Mouse (Mus musculus) MEL (cell line): Measurements from ENCODE around the gene Rpl13a. TPM values are rescaled to one million over a fixed set of nuclear protein-coding genes. Genes with fewer than 3 reads are reported as not detected.

ENCODE experiments used
- DNase-seq: peaks from one replicate; pipeline ENCODE4 v3.0.0; 2011; ENCODE audit warnings: low read depth, low spot score
- H3K27ac ChIP-seq: 2 replicates; pipeline ENCODE4 v1.5.1; 2012; ENCODE audit warnings: low read depth, mild to moderate bottlenecking, control low read depth, low read length, moderate library complexity; ENCODE audit not compliant: control insufficient read depth
- H3K27me3 ChIP-seq, 2 experiments: fragments of 150-350 bp in 1 of 2; sonication (generic) in 1 of 2; 2 replicates each; pipeline ENCODE4 v1.6.1; 2012; ENCODE audit warnings: low read length in 2 of 2, mild to moderate bottlenecking in 2 of 2, improper control_type of control experiment in 1 of 2, moderate library complexity in 1 of 2; ENCODE audit not compliant: insufficient read depth in 2 of 2, control insufficient read depth in 1 of 2
- H3K36me3 ChIP-seq, 2 experiments: 2 replicates each; pipeline ENCODE4 v1.6.1; 2012 to 2014; ENCODE audit warnings: low read length in 2 of 2, improper control_type of control experiment in 1 of 2, inconsistent platforms in 1 of 2, mild to moderate bottlenecking in 1 of 2; ENCODE audit not compliant: insufficient read depth in 2 of 2, control insufficient read depth in 1 of 2
- H3K4me1 ChIP-seq, 2 experiments: fragments of 150-350 bp in 1 of 2; sonication (generic) in 1 of 2; 2 replicates each; pipeline ENCODE4 v1.6.1; 2012; ENCODE audit warnings: low read length in 2 of 2, improper control_type of control experiment in 1 of 2, mild to moderate bottlenecking in 1 of 2; ENCODE audit not compliant: insufficient read depth in 2 of 2, control insufficient read depth in 1 of 2
- H3K4me3 ChIP-seq, 2 experiments: fragments of 150-350 bp in 1 of 2; sonication (generic) in 1 of 2; 2 replicates each; pipeline ENCODE4 v1.5.1; 2012; ENCODE audit warnings: low read depth in 2 of 2, low read length in 2 of 2, mild to moderate bottlenecking in 2 of 2, moderate library complexity in 2 of 2, control low read depth in 1 of 2, improper control_type of control experiment in 1 of 2; ENCODE audit not compliant: control insufficient read depth in 1 of 2, insufficient read depth in 1 of 2
- H3K79me2 ChIP-seq: 2 replicates; pipeline ENCODE4 v1.6.1; 2012; ENCODE audit warnings: mild to moderate bottlenecking, low read length, moderate library complexity; ENCODE audit not compliant: control insufficient read depth, poor library complexity, insufficient read depth
- H3K9ac ChIP-seq: 2 replicates; pipeline ENCODE4 v1.6.1; 2012; ENCODE audit warnings: low read depth, mild to moderate bottlenecking, control low read depth, low read length, moderate library complexity; ENCODE audit not compliant: control insufficient read depth, poor library complexity, severe bottlenecking
- H3K9me3 ChIP-seq: fragments of 150-350 bp; sonication (generic); replicated peaks from 2 replicates; pipeline ENCODE4 v1.6.1; 2012; ENCODE audit warnings: mild to moderate bottlenecking, low read length, improper control_type of control experiment, moderate library complexity; ENCODE audit not compliant: insufficient read depth
- E2F4 ChIP-seq: IDR thresholded peaks from 2 replicates; pipeline ENCODE4 v1.6.1; 2011; ENCODE audit warnings: low read depth, low read length, improper control_type of control experiment, borderline replicate concordance
- ELF1 ChIP-seq: IDR thresholded peaks from 2 replicates; pipeline ENCODE4 v1.6.1; 2014; ENCODE audit warnings: low read depth, mild to moderate bottlenecking, inconsistent platforms, low read length, improper control_type of control experiment, moderate library complexity
- EP300 ChIP-seq, 2 experiments: IDR thresholded peaks; 2 replicates each; pipeline ENCODE4 v1.6.1; 2011; ENCODE audit warnings: improper control_type of control experiment in 2 of 2, low read length in 2 of 2, low read depth in 1 of 2, mild to moderate bottlenecking in 1 of 2
- GABPA ChIP-seq: IDR thresholded peaks from 2 replicates; pipeline ENCODE4 v1.6.1; 2012; ENCODE audit warnings: low read depth, mild to moderate bottlenecking, inconsistent platforms, low read length, improper control_type of control experiment, moderate library complexity
- HCFC1 ChIP-seq: IDR thresholded peaks from 2 replicates; pipeline ENCODE4 v1.6.1; 2012; ENCODE audit warnings: low read depth, mild to moderate bottlenecking, inconsistent platforms, low read length, improper control_type of control experiment, moderate library complexity
- JUND ChIP-seq: IDR thresholded peaks from 2 replicates; pipeline ENCODE4 v1.6.1; 2011; ENCODE audit warnings: low read depth, mild to moderate bottlenecking, improper control_type of control experiment, low read length
- KAT2A ChIP-seq: conservative IDR thresholded peaks from 2 replicates; pipeline ENCODE4 v1.6.1; 2012; ENCODE audit warnings: low read depth, low read length, improper control_type of control experiment, inconsistent platforms
- MAFK ChIP-seq: IDR thresholded peaks from 2 replicates; pipeline ENCODE4 v1.6.1; 2011; ENCODE audit warnings: low read depth, mild to moderate bottlenecking, low read length, improper control_type of control experiment, borderline replicate concordance
- MAZ ChIP-seq: IDR thresholded peaks from 2 replicates; pipeline ENCODE4 v1.6.1; 2012; ENCODE audit warnings: low read depth, mild to moderate bottlenecking, inconsistent platforms, low read length, improper control_type of control experiment
- MEF2A ChIP-seq: IDR thresholded peaks from 2 replicates; pipeline ENCODE4 v1.6.1; 2014; ENCODE audit warnings: low read depth, mild to moderate bottlenecking, inconsistent platforms, low read length, improper control_type of control experiment; ENCODE audit not compliant: poor library complexity, insufficient replicate concordance, severe bottlenecking; ENCODE audit errors: extremely low read depth
- POLR2A ChIP-seq, 2 experiments: IDR thresholded peaks; 2 replicates each; pipeline ENCODE4 v1.6.1; 2011 to 2012; ENCODE audit warnings: low read length in 2 of 2, mild to moderate bottlenecking in 2 of 2, control low read depth in 1 of 2, improper control_type of control experiment in 1 of 2, low read depth in 1 of 2, moderate library complexity in 1 of 2; ENCODE audit not compliant: control insufficient read depth in 1 of 2, insufficient read depth in 1 of 2, poor library complexity in 1 of 2
- POLR2AphosphoS2 ChIP-seq: IDR thresholded peaks from 2 replicates; pipeline ENCODE4 v1.6.1; 2011; ENCODE audit warnings: low read length, improper control_type of control experiment
- POLR2AphosphoS5 ChIP-seq: IDR thresholded peaks from 2 replicates; pipeline ENCODE4 v1.6.1; 2012; ENCODE audit warnings: low read depth, borderline replicate concordance, mild to moderate bottlenecking, inconsistent platforms, low read length, moderate library complexity, mixed read lengths
- RAD21 ChIP-seq: IDR thresholded peaks from 2 replicates; pipeline ENCODE4 v1.6.1; 2011; ENCODE audit warnings: mild to moderate bottlenecking, low read depth, low read length, improper control_type of control experiment
- SIN3A ChIP-seq: IDR thresholded peaks from 2 replicates; pipeline ENCODE4 v1.6.1; 2012; ENCODE audit warnings: low read length, improper control_type of control experiment, inconsistent platforms
- SMC3 ChIP-seq: IDR thresholded peaks from 2 replicates; pipeline ENCODE4 v1.6.1; 2011; ENCODE audit warnings: low read depth, low read length, improper control_type of control experiment
- TCF12 ChIP-seq: IDR thresholded peaks from 2 replicates; pipeline ENCODE4 v1.6.1; 2014; ENCODE audit warnings: low read depth, mild to moderate bottlenecking, inconsistent platforms, low read length, improper control_type of control experiment, moderate library complexity
- UBTF ChIP-seq: IDR thresholded peaks from 2 replicates; pipeline ENCODE4 v1.6.1; 2012; ENCODE audit warnings: low read depth, mild to moderate bottlenecking, inconsistent platforms, low read length, improper control_type of control experiment, moderate library complexity, borderline replicate concordance; ENCODE audit not compliant: insufficient read depth
- USF1 ChIP-seq: IDR thresholded peaks from 2 replicates; pipeline ENCODE4 v1.6.1; 2014; ENCODE audit warnings: low read depth, mild to moderate bottlenecking, inconsistent platforms, low read length, improper control_type of control experiment, moderate library complexity
- USF2 ChIP-seq, 2 experiments: IDR thresholded peaks; 2 replicates each; pipeline ENCODE4 v1.6.1; 2011 to 2012; ENCODE audit warnings: improper control_type of control experiment in 2 of 2, low read length in 2 of 2, borderline replicate concordance in 1 of 2, inconsistent platforms in 1 of 2, low read depth in 1 of 2, mild to moderate bottlenecking in 1 of 2; ENCODE audit not compliant: insufficient read depth in 1 of 2
- ZC3H11A ChIP-seq: IDR thresholded peaks from 2 replicates; pipeline ENCODE4 v1.6.1; 2012; ENCODE audit warnings: low read depth, mild to moderate bottlenecking, inconsistent platforms, low read length, improper control_type of control experiment
- ZNF384 ChIP-seq: IDR thresholded peaks from 2 replicates; pipeline ENCODE4 v1.6.1; 2012; ENCODE audit warnings: low read depth, mild to moderate bottlenecking, inconsistent platforms, low read length, improper control_type of control experiment
- polyA plus RNA-seq, 2 experiments: library from polyadenylated mRNA; stranded (reverse) in 1 of 2; unstranded in 1 of 2; fragments of >175 nt in 1 of 2; fragments of >200 nt in 1 of 2; gene quantifications; 2 replicates each; pipeline versions ENCODE4 v1.2.1 to v1.2.4; 2012; ENCODE audit warnings: low replicate concordance in 2 of 2, low read depth in 1 of 2; ENCODE audit not compliant: insufficient read length in 2 of 2, insufficient read depth in 1 of 2, missing spikeins in 1 of 2
- total RNA-seq: library from RNA; depleted of rRNA; stranded (reverse); fragments of 300-350 nt; gene quantifications from 2 replicates; pipeline ENCODE4 v1.2.3, GENCODE M21; 2012

Rpl13a gene
- total and polyA plus RNA-seq, 3 experiments, result 2,091 to 3,727 (median 3,160) TPM

- Histone ChIP-seq H3K27ac (no peak overlapping the region), H3K36me3 (no peaks in the 10 kb centered on the region; a peak in 1 of 4 replicates)
Measured at GRCm38 (mm10) chr7:45147899-45148298, 19.3 kb upstream of the Rpl13a start.

DNA sequence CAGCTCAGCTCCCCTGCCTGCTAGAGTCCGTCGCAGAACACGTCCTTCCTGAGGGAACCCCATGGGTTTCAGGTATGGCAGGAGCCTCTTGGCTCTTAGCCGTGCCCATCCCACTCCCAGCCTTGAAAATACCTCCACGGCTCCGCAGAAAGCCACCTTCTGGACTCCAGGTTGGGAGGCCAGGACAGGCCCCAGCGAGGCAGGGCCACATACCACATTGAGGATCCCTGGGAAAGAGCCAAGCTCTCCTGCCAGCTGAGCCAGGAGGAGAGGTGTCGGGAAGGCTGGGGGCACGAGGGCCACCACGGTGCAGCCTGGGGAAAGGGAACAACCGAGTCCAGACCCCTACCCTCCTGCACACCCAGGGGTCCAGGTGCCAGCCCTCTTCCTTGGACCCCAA is 18.7 kb upstream of the Rpl13a start:
- Histone ChIP-seq H3K4me1 (no peaks in the 10 kb centered on the region), H3K4me3 (no peak overlapping the region), H3K27me3 (no peaks in the 10 kb centered on the region), H3K9me3 (no peaks in the 10 kb centered on the region), H3K79me2 (no peaks in the 10 kb centered on the region)
- TF ChIP-seq RAD21, result no peak
- no peak for TF ChIP-seq UBTF
- TF ChIP-seq POLR2AphosphoS2, result no peak
- no peak for TF ChIP-seq KAT2A
- no peak for TF ChIP-seq JUND
- no peak for TF ChIP-seq MAZ
- TF ChIP-seq, all 39 proteins: peak for 0
- DNase-seq, result no peak
- H3K27ac ChIP-seq, result no peak overlapping the region
- H3K9ac ChIP-seq, result no peak overlapping the region
- no peaks in the 10 kb centered on the region; a peak in 1 of 4 replicates for H3K36me3 ChIP-seq

More at GRCm38 (mm10) chr7:45147899-45148298, 19.3 kb upstream of the Rpl13a start:
- DNase-seq, result no peak
- H3K27me3 ChIP-seq, result no peaks in the 10 kb centered on the region
- H3K79me2 ChIP-seq, result no peaks in the 10 kb centered on the region
- no peaks in the 10 kb centered on the region for H3K9me3 ChIP-seq
- H3K4me3 ChIP-seq, result no peak overlapping the region
- H3K4me1 ChIP-seq, result no peaks in the 10 kb centered on the region
- no peak overlapping the region for H3K9ac ChIP-seq
- TF ChIP-seq POLR2AphosphoS2 (no peak), EP300 (IDR thresholded peaks at IDR 0.05; ENCODE audit: low read depth in 1 of 2, low read length in 2 of 2) (no peak), ELF1 (no peak), ZNF384 (no peak), USF1 (no peak), GABPA (no peak), HCFC1 (no peak), USF2 (IDR thresholded peaks at IDR 0.05; ENCODE audit: borderline replicate concordance in 1 of 2, insufficient read depth in 1 of 2, low read depth in 1 of 2, low read length in 2 of 2) (no peak), ZC3H11A (no peak), POLR2AphosphoS5 (no peak), SIN3A (no peak), TCF12 (no peak), POLR2A (IDR thresholded peaks at IDR 0.05; ENCODE audit: control insufficient read depth in 1 of 2, insufficient read depth in 1 of 2, low read depth in 1 of 2, low read length in 2 of 2, poor library complexity in 1 of 2) (no peak), E2F4 (no peak), MAZ (no peak), SMC3 (no peak), MEF2A (no peak), UBTF (no peak), MAFK (no peak)
